Mouse (Mus musculus) testis, adult 2 months (tissue): ENCODE measurements around the gene Rplp2.

Experiments
- CTCF ChIP-seq: fragments of 200-500 bp; IDR thresholded peaks from 2 replicates; pipeline ENCODE4 v1.5.1; 2012; ENCODE audit warnings: low read depth, mild to moderate bottlenecking, inconsistent platforms, low read length, moderate library complexity; ENCODE audit not compliant: control insufficient read depth, insufficient read depth, insufficient replicate concordance
- POLR2A ChIP-seq: fragments of 200-500 bp; IDR thresholded peaks from 2 replicates; pipeline ENCODE4 v1.6.1; 2012; ENCODE audit warnings: low read depth, mild to moderate bottlenecking, inconsistent platforms, low read length, moderate library complexity; ENCODE audit not compliant: control insufficient read depth

DNA sequence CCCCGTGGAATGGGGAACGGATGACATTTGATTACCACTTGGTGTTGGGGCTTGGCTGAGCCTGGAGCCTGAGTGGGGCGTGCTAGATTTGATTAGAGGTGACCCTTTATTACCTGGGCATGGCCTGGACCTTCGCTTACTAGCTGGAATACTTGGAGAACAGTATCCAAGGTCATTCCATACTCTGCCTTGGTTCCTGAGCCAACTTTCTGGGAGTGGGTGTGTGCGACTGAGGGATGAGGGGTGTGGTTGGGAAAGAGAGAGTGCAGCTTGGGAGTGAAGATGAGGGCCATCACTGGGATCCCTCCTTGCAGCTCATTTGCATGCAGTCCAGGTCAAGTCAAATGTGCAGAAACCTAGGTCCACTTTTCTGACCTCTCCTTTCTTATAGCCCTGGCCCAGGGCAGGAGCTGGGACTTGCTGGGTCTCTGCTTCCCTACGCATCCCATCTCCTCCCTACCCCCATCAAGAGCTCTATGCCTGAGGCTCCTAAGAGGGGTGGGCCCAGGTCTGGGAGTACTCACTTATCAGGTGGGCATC lies 36.0 kb downstream of the Rplp2 start:
- no peak for TF ChIP-seq CTCF
- TF ChIP-seq POLR2A = no peak
